11 mouse cellular contexts compared by ENCODE assay signal in the genomic region with DNA sequence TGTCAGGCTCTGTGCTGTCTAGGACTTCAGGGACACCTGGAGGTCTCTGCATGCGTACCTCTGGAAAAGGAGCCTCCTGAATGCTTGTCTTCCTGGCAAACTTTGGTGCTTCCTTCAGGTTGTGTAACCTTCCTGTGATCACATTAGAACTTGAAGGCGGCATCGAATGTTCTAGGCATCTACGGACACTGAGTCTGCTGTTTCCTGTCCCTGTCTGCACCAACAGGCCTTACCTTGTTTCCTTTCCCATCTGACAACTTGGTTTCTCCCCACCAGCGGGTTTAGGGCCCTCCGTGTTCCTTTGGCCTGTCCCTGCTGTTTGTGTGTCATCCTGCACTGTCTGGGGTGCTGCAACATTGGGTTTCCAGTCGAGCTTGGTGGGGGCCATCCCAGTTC. TPM values are rescaled to one million over a fixed set of nuclear protein-coding genes. Genes with fewer than 3 reads are reported as not detected.
DNase-seq lines count a peak whose midpoint lies in the region; ATAC-seq and TF ChIP-seq lines count a peak whose summit lies in the region.
"Had no signal": no experiment of that assay in that cellular context is flagged by ENCODE, and none has a peak within 500 bp of the region (broad histone marks: within the 10 kb centered on the region; RNA-seq: fewer than 3 reads in every experiment).

No protein-coding gene starts in this region.

- peaks cover 14% of the 10 kb centered on the region; the same call in 1 of the 2 replicates for H3K36me3 ChIP-seq in heart, embryonic 12.5 days
- peaks cover 30% of the 10 kb centered on the region for H3K36me3 ChIP-seq in megakaryocyte, embryonic 14.5 days (replicated peaks; ENCODE audit: low read length)
- H3K36me3 ChIP-seq in intestine, embryonic 14.5 days (ENCODE audit: control insufficient read depth, insufficient read depth, low read length) = peaks cover 9% of the 10 kb centered on the region
- peaks cover 3% of the 10 kb centered on the region; the same call in 1 of the 2 replicates for H3K36me3 ChIP-seq in small intestine, adult 2 months (ENCODE audit: control insufficient read depth, insufficient read depth, low read length)
- H3K36me3 ChIP-seq: midbrain, embryonic 15.5 days had no signal

- no peak for TF ChIP-seq CTCF in small intestine, adult 2 months (IDR thresholded peaks at IDR 0.05; ENCODE audit: extremely low read depth, insufficient read length, insufficient replicate concordance, low read depth, low read length)

- no peak for ATAC-seq in heart, embryonic 12.5 days (ENCODE audit: insufficient number of reproducible peaks, low FRiP score)
- ATAC-seq in megakaryocyte, adult 5-6 weeks (ENCODE audit: poor library complexity, severe bottlenecking) = no peak
- no peak for ATAC-seq in intestine, embryonic 14.5 days (replicated peaks; ENCODE audit: low FRiP score, low TSS enrichment, low read depth)
- ATAC-seq: midbrain, embryonic 15.5 days had no signal

- TF ChIP-seq POLR2A in small intestine, adult 2 months (IDR thresholded peaks at IDR 0.05; ENCODE audit: low read depth, low read length) = no peak

- no peak overlapping the region for H3K27ac ChIP-seq in heart, embryonic 12.5 days (ENCODE audit: poor library complexity, severe bottlenecking)
- peak overlapping the region; percentile 90; the same call in 1 of the 2 replicates for H3K27ac ChIP-seq in intestine, embryonic 14.5 days (ENCODE audit: low read depth)
- peak overlapping the region; percentile 54 for H3K27ac ChIP-seq in small intestine, adult 2 months (ENCODE audit: insufficient read depth, low read depth, low read length)

- H3K9ac ChIP-seq in heart, embryonic 12.5 days = peak overlapping the region; percentile 29; the same call in 1 of the 2 replicates
- H3K9ac ChIP-seq in intestine, embryonic 14.5 days (ENCODE audit: low read length) = no peak overlapping the region
- H3K9ac ChIP-seq: midbrain, embryonic 15.5 days had no signal

- DNase-seq in heart, adult 9 months (ENCODE audit: low spot score in 2 of 2) = no peak
- DNase-seq in intestine, embryonic 14.5 days (ENCODE audit: low spot score) = no peak
- no peak for DNase-seq in embryo, embryonic 10.5 days (ENCODE audit: low spot score)
- no peak for DNase-seq in adipocyte (ENCODE audit: low spot score)
- DNase-seq: adrenal gland, postnatal 36 days; layer of hippocampus, adult 9-11 months had no signal

- H3K9me3 ChIP-seq in heart, embryonic 12.5 days (replicated peaks) = no peaks in the 10 kb centered on the region
- H3K9me3 ChIP-seq in megakaryocyte, embryonic 14.5 days = no peaks in the 10 kb centered on the region
- H3K9me3 ChIP-seq in intestine, embryonic 14.5 days (ENCODE audit: control insufficient read depth, low read length) = no peaks in the 10 kb centered on the region
- H3K9me3 ChIP-seq: midbrain, embryonic 15.5 days had no signal

- H3K4me3 ChIP-seq in heart, embryonic 12.5 days = no peak overlapping the region
- H3K4me3 ChIP-seq in megakaryocyte, embryonic 14.5 days (replicated peaks) = peak overlapping the region; percentile 94
- H3K4me3 ChIP-seq in intestine, embryonic 14.5 days (ENCODE audit: low read depth, low read length) = no peak overlapping the region
- peak overlapping the region; percentile 7; the same call in 1 of the 2 replicates for H3K4me3 ChIP-seq in small intestine, adult 2 months (ENCODE audit: low read depth, low read length)
- H3K4me3 ChIP-seq: midbrain, embryonic 15.5 days had no signal

- H3K4me1 ChIP-seq in heart, embryonic 12.5 days (replicated peaks) = peaks cover 74% of the 10 kb centered on the region
- peaks cover 87% of the 10 kb centered on the region for H3K4me1 ChIP-seq in megakaryocyte, embryonic 14.5 days
- H3K4me1 ChIP-seq in intestine, embryonic 14.5 days (replicated peaks; ENCODE audit: control insufficient read depth, insufficient read depth, low read length) = peaks cover 41% of the 10 kb centered on the region
- H3K4me1 ChIP-seq in small intestine, adult 2 months (ENCODE audit: control insufficient read depth, insufficient read depth, insufficient read length, low read length) = peaks cover 54% of the 10 kb centered on the region

- peak overlapping the region; percentile 72; the same call in 1 of the 2 replicates for H3K4me2 ChIP-seq in heart, embryonic 12.5 days
- peak overlapping the region; percentile 58; the same call in 1 of the 2 replicates for H3K4me2 ChIP-seq in intestine, embryonic 14.5 days (ENCODE audit: low read length)
- H3K4me2 ChIP-seq: midbrain, embryonic 15.5 days had no signal

- WGBS in heart, embryonic 12.5 days = 81% methylated on average over 7 of the region's 7 CpGs
- WGBS in intestine, embryonic 14.5 days = 87% methylated on average over 7 of the region's 7 CpGs
- WGBS in small intestine, adult 2 months = 45% methylated on average over 7 of the region's 7 CpGs

- no peaks in the 10 kb centered on the region for H3K27me3 ChIP-seq in heart, embryonic 12.5 days (replicated peaks)
- H3K27me3 ChIP-seq in megakaryocyte, embryonic 14.5 days (replicated peaks) = no peaks in the 10 kb centered on the region
- no peaks in the 10 kb centered on the region for H3K27me3 ChIP-seq in intestine, embryonic 14.5 days (replicated peaks; ENCODE audit: control insufficient read depth, insufficient read depth, low read length)
- H3K27me3 ChIP-seq in small intestine, adult 2 months (ENCODE audit: control insufficient read depth, insufficient read depth, low read length) = no peaks in the 10 kb centered on the region
- H3K27me3 ChIP-seq: midbrain, embryonic 15.5 days had no signal

RNA-seq across cellular contexts. Expression of gene Ap5z1, which starts 21.7 kb away (rescaled TPM):
- 7.3 and 9.9 TPM in 2 replicates for polyA plus RNA-seq in heart, embryonic 12.5 days (2016; fragmentation: Nextera tagmentation; extraction: Ambion mirVana)
- polyA plus RNA-seq in megakaryocyte, embryonic 14.5 days (2012; ENCODE audit: insufficient read depth, low replicate concordance) = 26.2 and 36.4 TPM in 2 replicates
- 10.3 and 10.7 TPM in 2 replicates for total RNA-seq in megakaryocyte, adult 5-6 weeks (2015)
- total RNA-seq in megakaryocyte, adult 5-6 weeks (2017) = 9.3 and 10.0 TPM in 2 replicates
- polyA plus RNA-seq in intestine, embryonic 14.5 days (2014; fragmentation: Nextera tagmentation; extraction: Ambion mirVana) = 10.5 and 12.3 TPM in 2 replicates
- 15.0 and 37.6 TPM in 2 replicates for polyA plus RNA-seq in small intestine, adult 2 months (2012; rRNA removed)

RNA-seq across cellular contexts. Expression of gene Foxk1, which starts 40.7 kb away (rescaled TPM):
- 5.8 and 7.2 TPM in 2 replicates for polyA plus RNA-seq in heart, embryonic 12.5 days (2016; fragmentation: Nextera tagmentation; extraction: Ambion mirVana)
- polyA plus RNA-seq in megakaryocyte, embryonic 14.5 days (2012; ENCODE audit: insufficient read depth, low replicate concordance) = 13.3 and 39.1 TPM in 2 replicates
- total RNA-seq in megakaryocyte, adult 5-6 weeks (2015) = 21.2 and 21.4 TPM in 2 replicates
- 14.5 and 19.0 TPM in 2 replicates for total RNA-seq in megakaryocyte, adult 5-6 weeks (2017)
- polyA plus RNA-seq in intestine, embryonic 14.5 days (2014; fragmentation: Nextera tagmentation; extraction: Ambion mirVana) = 3.6 and 5.6 TPM in 2 replicates
- polyA plus RNA-seq in small intestine, adult 2 months (2012; rRNA removed) = 11.2 and 58.0 TPM in 2 replicates

Comparison
In these comparisons a context has a peak if more than half of its experiments do, and no peak if none do; other contexts are left out.
1. H3K4me3 ChIP-seq: peak in megakaryocyte, embryonic 14.5 days (single experiment) and small intestine, adult 2 months (single experiment); none in heart, embryonic 12.5 days (single experiment) and intestine, embryonic 14.5 days (single experiment).